Mouse (Mus musculus) layer of hippocampus, adult 9-10 months (tissue): ENCODE results near the gene Rhox2e.
"Not testable (repeated sequence)": the region's sequence is repeated elsewhere in the genome, so short reads cannot be mapped to it uniquely, and the experiment has no call there.

Experiments
- DNase-seq: peaks from one replicate; pipeline ENCODE4 v3.0.0; 2022; ENCODE audit warnings: low spot score

Gene Rhox2e

DNA sequence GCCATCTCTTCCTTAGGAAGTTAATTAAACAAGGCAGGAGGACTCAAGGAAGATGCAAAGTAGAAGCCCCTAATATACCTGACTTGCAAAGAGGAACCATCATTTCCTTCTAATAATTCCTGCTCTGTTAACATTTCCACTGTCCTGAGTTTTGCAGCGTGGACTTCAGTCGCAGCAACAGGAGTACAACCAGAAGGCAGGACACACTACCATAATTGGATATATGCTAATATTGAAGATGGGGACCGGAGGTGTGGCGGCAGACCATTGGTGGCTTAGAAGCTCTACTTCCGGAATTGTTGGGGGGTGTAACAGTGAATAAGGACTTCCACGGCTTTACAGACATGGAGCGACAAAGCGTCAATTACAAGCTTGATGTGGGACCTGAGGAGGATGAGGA lies at the start of gene Rhox2e:
Gene Rhox2e (plus strand): TSS at position 301 of the 400 bp plus-strand sequence.
- not testable (repeated sequence) for DNase-seq

DNA sequence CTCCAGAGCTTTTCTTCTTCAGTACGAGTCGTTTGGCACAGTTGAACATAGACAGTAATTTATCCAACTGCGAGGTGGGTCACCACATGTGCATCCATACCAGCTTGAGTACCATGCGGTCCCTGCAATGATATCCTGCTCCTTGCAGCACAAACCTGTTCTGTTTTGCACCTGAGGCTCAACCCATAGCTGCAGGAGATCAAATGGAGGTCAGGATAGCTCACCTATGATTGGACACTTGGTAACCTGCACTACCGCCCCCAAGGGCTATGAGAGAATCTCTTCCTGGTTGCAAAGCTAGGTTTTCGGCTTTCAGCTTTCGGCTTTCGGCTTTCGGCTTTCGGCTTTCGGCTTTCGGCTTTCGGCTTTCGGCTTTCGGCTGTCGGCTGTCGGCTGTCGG lies 16.2 kb upstream of the Rhox2e start, which contains the start of gene Rhox4d:
Gene Rhox4d (plus strand): TSS at position 301 of the 400 bp plus-strand sequence.
- DNase-seq = not testable (repeated sequence)

DNA sequence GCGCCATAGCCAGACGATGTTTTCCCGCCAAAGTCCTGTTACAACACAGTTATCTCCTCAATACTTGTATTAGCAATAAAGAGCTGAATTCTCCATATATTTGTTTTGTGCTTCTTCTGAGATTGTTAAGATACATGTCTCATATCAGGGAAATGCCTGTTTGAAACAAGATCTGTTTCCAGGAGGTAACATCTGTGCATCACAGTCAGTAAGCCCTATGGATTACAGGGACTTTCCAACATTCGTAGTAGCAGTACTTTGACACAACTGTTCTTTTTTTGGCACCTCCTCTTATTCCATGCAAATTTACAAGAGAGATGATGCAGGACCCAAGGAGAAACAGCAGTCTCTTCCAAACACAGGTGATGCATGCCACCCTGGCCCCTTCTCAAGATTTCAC lies 11.5 kb downstream of the Rhox2e start, which contains the start of gene Rhox3e:
Gene Rhox3e (plus strand): TSS at position 301 of the 400 bp plus-strand sequence.
- not testable (repeated sequence) for DNase-seq

DNA sequence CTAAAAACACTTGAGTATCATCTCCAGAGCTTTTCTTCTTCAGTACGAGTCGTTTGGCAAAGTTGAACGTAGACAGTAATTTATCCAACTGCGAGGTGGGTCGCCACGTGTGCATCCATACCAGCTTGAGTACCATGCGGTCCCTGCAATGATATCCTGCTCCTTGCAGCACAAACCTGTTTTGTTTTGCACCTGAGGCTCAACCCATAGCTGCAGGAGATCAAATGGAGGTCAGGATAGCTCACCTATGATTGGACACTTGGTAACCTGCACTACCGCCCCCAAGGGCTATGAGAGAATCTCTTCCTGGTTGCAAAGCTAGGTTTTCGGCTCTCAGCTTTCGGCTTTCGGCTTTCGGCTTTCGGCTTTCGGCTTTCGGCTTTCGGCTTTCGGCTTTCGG lies 26.9 kb downstream of the Rhox2e start, which contains the start of gene Rhox4e:
Gene Rhox4e (plus strand): TSS at position 301 of the 400 bp plus-strand sequence.
- DNase-seq = not testable (repeated sequence)

DNA sequence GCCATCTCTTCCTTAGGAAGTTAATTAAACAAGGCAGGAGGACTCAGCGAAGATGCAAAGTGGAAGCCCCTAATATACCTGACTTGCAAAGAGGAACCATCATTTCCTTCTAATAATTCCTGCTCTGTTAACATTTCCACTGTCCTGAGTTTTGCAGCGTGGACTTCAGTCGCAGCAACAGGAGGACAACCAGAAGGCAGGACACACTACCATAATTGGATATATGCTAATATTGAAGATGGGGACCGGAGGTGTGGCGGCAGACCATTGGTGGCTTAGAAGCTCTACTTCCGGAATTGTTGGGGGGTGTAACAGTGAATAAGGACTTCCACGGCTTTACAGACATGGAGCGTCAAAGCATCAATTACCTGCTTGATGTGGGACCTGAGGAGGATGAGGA lies 40.9 kb downstream of the Rhox2e start, which contains the start of gene Rhox2f:
Gene Rhox2f (plus strand): TSS at position 301 of the 400 bp plus-strand sequence.
- DNase-seq = not testable (repeated sequence)

DNA sequence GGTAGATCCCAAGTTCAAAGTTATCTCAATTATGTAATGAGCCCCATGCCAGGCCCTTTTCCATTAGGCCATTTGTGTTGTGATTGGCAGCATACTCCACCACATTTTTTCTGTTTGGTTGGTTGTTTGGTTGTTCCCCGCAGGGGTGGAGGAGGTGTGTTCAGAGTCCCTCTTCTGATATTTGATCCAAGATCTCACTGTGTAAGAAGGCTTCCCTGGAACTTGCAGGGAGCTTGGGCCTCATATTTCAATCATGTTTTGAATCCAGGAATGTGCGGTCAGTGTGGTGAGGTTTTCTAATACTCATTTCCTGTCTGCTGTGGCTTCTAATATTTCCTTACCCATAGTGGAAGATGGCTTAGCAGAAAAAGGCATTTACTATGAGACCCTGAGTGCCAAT lies 42.4 kb downstream of the Rhox2e start:
- DNase-seq = not testable (repeated sequence)

DNA sequence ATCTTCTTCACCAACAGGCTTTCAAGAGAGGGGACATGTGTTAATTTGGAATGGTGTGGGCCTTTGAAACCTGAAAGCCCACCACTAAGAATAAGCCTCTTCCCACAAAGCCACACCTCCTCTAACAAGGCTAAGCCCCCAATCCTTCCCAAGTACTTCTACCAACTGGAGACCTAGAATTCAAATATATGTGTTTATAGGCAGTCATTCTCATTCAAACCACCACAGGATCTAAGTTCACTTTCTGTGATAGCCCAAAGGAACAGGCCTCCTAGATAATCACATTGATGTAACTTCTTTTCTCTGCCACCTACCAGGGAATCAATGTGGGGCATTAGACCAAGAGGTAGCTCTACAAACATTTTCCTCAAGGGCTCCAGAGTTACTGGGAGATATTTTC lies 50.4 kb downstream of the Rhox2e start, which contains the start of gene Rhox3f:
Gene Rhox3f (plus strand): TSS at position 301 of the 400 bp plus-strand sequence.
- DNase-seq = not testable (repeated sequence)
